Mouse (Mus musculus) lung, postnatal 10 days (tissue): ENCODE measurements around the gene Dynll1.
"Not testable (repeated sequence)": the region's sequence is repeated elsewhere in the genome, so short reads cannot be mapped to it uniquely, and the experiment has no call there.

ENCODE experiments used
- DNase-seq: peaks from one replicate; pipeline ENCODE4 v3.0.0; 2021

Dynll1 gene

DNA sequence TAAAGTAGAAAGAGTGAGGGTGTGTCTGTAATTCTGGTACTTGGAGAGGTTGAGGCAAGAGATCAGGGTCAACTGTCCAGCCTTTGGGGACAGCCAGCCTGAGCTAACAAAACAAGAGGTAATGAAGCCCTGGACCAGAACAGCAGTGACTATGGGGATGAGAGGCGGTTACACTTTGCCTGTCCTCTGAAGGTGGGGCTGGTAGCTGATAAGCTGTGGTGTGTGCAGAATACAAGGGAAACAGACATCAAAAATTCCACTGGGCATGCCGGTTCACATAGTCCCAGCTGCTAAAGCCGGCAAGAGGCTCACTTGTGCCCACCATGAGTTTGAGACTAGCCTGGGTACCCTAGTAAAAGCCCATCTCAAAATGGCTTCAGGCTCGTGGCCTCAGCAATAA lies 11.6 kb upstream of the Dynll1 start:
- DNase-seq, result no peak

GRCm38 (mm10) chr5:115302190-115302589 lies 1.4 kb upstream of the Dynll1 start:
- DNase-seq, result not testable (repeated sequence)

GRCm38 (mm10) chr5:115301615-115302014 lies 816 bp upstream of the Dynll1 start:
- DNase-seq, result no peak

DNA sequence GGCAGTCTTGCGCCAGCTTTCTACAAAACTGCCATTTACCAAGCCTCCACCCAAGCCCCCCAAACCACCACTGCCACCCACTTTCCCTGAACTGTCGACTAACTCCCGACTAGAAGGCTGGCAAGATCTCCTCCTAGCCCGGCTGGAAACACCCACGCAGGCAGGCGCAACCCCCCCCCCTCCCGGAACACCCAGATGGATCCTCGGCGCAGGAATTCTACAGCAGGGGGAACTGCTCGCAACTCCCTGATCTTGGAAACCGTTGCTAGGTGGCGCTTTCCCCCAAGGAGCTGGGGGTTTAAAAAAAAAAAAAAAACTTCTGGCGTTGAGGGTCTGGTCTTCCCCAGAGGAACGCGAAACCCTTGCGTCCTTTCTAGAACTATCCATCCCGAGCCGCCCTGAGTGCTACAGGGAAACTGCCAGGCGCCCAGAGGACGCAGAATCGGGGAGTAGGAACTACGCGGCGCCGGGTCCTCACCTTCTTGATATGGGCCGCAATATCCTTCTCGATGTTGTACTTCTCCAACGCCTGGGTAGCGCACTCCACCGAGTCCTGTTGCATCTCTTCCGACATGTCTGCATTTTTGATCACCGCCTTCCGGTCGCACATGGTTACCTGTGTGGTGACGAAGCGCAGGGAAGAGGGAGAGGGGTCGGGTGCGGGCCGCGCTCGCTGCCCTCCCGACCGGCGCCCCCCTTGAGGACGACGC lies 609 bp downstream of the Dynll1 start:
- peak; percentile 86 for DNase-seq

DNA sequence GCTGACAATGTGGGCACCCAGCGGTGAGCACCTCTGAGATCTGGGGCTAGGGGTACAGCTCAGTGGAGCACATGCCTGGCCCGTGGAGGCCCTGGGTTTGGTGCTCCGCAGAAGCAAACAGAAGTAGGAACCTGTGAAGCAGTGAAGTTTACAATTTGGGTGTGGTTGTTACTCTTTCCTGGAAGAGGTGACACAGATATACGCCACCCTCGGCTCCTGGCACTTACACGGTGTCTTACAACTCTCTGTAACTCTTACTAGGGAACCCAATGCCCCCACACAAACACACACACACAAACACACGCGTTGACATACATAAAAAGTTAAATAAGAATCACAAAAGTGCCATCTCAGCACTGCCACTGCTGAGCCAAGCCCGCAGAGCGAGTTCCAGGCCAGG lies 4.5 kb downstream of the Dynll1 start:
- no peak for DNase-seq

DNA sequence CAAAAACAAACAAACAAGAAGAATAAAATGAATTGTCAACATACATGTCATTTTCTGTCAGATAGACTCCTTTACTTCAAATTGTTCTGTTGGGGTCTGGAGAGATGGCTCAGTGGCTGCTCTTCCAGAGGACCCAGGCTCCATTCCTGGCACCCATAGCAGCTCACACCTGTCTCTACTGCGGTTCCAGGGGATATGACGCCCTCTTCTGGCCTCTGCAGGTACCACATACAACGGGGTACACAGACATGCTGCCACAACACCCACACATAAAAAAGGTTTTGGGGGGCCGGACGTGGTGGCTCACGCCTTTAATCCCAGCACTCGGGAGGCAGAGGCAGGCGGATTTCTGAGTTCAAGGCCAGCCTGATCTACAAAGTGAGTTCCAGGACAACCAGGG lies 6.6 kb downstream of the Dynll1 start:
- DNase-seq, result no peak

DNA sequence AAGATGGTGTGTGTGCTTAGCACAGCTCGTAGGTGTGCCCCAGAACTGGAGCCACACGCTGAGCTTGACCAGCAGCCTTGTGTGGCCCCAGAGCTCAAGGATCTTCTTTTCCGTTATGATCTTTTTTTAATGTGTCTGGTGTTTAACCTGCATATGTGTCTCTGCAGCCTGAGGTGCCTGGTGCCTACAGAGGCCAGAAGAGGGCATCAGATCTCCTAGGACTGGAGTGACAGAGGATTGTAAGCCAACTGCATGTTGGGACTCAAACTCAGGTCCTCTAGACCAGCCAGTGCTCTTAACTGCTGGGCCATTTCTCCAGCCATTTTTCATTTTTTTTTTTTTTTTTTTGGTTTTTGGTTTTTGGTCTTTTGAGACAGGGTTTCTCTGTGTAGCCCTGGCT lies 16.1 kb downstream of the Dynll1 start:
- DNase-seq, result no peak

- DNase-seq, result peak; percentile 26
These were observed 20.6 kb downstream of the Dynll1 start for GRCm38 (mm10) chr5:115280050-115280687.

GRCm38 (mm10) chr5:115279226-115280049 lies 21.4 kb downstream of the Dynll1 start, which contains the start of gene Coq5:
Coq5 (plus strand) TSS chr5:115279666.
- peak; percentile 89 for DNase-seq

GRCm38 (mm10) chr5:115278785-115279184 lies 22.0 kb downstream of the Dynll1 start:
- DNase-seq, result no peak

DNA sequence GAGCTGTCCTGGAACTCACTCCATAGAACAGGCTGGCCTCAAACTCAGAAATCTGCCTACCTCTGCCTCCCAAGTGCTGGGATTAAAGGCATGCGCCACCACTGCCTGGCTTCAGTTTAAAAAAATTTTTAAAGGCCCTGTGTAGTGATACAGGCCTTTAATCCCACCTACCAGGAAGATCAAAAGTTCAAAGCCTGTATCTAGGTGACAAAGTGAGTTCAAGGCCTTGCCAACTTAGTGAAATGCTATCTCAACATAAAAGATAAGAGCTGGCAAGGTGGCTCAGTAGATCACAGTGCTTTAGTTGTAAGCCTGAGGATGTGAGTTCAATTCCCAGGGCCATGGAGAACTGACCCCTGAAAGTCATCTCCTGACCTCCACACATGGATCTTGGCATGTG lies 22.7 kb downstream of the Dynll1 start:
- DNase-seq, result no peak

DNA sequence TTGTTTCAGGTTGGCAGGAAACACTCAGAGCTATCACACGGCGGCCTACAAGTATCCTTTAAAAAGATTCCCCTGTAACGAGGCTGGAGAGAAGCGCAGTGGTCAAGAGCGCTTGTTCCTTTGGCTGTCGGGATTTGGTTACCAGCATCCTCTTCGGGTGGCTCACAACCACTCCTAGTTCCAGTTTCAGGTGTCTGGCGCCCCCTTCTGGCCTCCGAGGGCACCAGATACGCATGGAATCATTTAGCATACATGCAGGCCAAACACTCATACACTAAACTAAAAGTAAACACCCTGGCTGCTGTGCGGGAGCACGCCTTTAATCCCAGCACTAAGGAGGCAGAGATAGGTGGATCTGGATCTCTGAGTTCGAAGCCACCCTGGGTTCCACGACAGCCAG lies 24.8 kb downstream of the Dynll1 start:
- peak; percentile 40 for DNase-seq

DNA sequence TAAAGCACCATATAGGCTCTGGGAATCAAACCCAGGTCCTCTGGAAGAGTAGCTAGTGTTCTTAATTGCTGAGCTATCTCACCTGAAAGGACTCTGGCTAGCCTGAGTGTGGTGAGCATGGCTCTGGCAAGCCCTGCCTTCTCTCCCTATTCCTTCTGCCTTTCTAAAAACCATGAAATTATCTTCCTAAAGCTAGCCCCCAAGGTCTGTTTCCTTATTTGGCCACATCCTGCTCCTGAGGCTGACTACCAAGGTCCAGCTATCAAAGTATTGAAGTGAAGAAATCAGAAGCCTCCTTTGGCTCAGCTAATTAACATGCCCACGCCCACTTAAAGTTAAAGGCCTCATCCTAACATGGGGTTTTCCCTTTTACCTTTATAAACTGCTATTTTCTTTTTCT lies 26.0 kb downstream of the Dynll1 start:
- no peak for DNase-seq

GRCm38 (mm10) chr5:115274353-115274752 lies 26.4 kb downstream of the Dynll1 start:
- DNase-seq, result no peak

DNA sequence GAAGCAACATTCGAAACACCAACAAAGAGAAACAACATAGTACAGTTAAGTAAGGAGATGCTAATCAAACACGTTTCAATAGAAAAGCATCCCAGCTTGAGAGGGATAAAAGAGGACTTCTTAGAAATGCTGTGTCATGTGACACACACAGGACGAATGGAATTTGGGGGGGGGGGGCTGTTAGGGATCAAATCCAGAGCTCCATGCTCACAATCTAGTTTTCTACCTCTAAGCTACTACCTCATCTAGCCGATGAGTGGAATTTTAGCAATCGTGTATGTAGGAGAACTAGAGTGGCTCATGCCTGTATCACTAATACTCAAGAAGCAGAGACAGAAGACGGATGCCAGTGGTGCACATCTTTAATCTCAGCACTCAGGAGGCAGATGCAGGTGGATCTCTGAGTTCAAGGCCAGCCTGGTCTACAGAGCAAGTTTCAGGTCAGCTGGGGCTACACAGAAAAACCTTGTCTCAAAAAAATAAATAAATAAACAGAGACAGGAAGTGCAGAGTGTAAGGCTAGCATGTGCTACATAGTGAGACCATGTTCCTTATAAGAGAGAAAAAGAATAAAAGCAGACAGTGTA lies 27.2 kb downstream of the Dynll1 start:
- DNase-seq, result no peak

DNA sequence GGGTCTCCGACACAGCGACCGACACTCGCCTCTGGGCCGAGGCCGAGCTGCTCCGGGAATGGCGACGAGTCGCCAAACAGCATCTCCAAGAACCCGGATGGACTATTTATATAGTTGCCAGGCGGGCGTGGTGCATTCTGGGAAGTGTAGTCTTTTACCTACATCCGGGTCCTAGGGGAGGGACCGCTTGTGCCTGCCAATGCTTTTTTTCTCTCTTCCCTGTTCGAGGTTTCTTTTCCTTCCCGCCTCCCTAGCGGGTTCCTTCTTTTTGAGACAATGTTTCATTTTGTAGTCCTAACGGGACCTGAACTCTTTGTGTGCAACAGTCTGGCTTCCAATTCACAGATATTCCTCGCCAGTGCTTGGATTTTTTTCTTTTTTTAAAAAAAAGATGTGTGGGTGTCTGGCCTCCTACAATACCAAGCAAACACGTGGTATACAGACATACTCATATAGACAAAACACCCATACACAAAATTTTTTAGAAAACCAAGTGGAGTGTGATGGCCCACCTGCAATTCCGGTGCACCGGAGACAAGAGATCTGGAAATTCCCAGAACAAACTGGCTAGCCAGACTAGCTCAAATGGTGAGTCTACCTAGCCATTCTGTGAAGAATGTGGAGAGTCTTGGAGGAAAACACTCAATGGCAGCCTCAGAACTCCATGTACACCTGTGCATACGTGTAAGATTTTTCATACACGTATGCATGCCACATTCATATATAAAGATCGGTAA lies 27.8 kb downstream of the Dynll1 start, which contains the start of gene Rnf10:
Rnf10 (minus strand) TSS at position 87 of the 737 bp plus-strand sequence.
- peak; percentile 98 for DNase-seq

GRCm38 (mm10) chr5:115271931-115272811 lies 28.6 kb downstream of the Dynll1 start:
- DNase-seq, result peak; percentile 52

- no peak for DNase-seq
These were observed 30.8 kb downstream of the Dynll1 start for GRCm38 (mm10) chr5:115269969-115270368.

DNA sequence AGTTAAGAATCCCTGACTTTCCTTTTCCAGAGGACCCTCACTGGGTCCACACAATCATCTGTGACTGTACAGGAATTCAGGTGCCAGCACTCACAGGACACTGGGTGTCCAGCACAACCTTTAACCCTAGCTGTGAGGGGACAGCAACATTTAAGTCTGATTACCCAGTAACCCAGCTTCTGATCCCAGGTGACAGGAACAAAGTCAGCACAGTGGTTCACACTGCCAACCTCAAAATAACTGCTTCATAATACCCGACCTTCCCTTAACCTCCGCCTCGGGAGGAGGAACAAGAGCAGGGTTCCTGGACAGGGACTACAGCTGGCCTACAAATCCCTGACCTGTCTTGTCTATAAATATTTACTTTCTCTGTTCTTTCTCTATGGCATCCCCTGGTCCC lies 32.5 kb downstream of the Dynll1 start:
- DNase-seq, result no peak

- DNase-seq, result no peak
These were observed 33.2 kb downstream of the Dynll1 start for GRCm38 (mm10) chr5:115267469-115268045.
